Mouse (Mus musculus) lung, postnatal 0 days (tissue): ENCODE measurements around the gene Ranbp17. TPM values are rescaled to one million over a fixed set of nuclear protein-coding genes. Genes with fewer than 3 reads are reported as not detected.

ENCODE experiments used
- ATAC-seq: fragments of 200-750 bp; cut with Nextera tagmentation; 2 replicates; pipeline ENCODE4 v1.8.0; 2017; ENCODE audit warnings: moderate library complexity
- DNase-seq: peaks from one replicate; pipeline ENCODE4 v3.0.0-alpha.2; 2016; ENCODE audit warnings: low spot score
- H3K27ac ChIP-seq: fragments of 300-500 bp; sonication (generic); 2 replicates; pipeline ENCODE4 v1.5.1; 2014; ENCODE audit warnings: antibody characterized with exemption, mild to moderate bottlenecking, low read length, mixed read lengths
- H3K27me3 ChIP-seq: fragments of 300-500 bp; sonication (generic); replicated peaks from 2 replicates; pipeline ENCODE4 v1.6.1; 2014; ENCODE audit warnings: low read length, mixed read lengths; ENCODE audit not compliant: insufficient read depth
- H3K36me3 ChIP-seq: fragments of 300-500 bp; sonication (generic); 2 replicates; pipeline ENCODE4 v1.6.1; 2014; ENCODE audit warnings: low read length, mixed read lengths; ENCODE audit not compliant: insufficient read depth
- H3K4me1 ChIP-seq: fragments of 300-500 bp; sonication (generic); 2 replicates; pipeline ENCODE4 v1.6.1; 2014; ENCODE audit warnings: antibody characterized with exemption, low read depth, low read length, mixed read lengths; ENCODE audit not compliant: insufficient read depth
- H3K4me2 ChIP-seq: fragments of 300-500 bp; sonication (generic); replicated peaks from 2 replicates; pipeline ENCODE4 v1.6.1; 2014; ENCODE audit warnings: low read depth, mild to moderate bottlenecking, low read length, moderate library complexity, mixed read lengths
- H3K4me3 ChIP-seq: fragments of 300-500 bp; sonication (generic); 2 replicates; pipeline ENCODE4 v1.5.1; 2014; ENCODE audit warnings: low read depth, low read length
- H3K9ac ChIP-seq: fragments of 300-500 bp; sonication (generic); replicated peaks from 2 replicates; pipeline ENCODE4 v1.6.1; 2014; ENCODE audit warnings: low read depth, mild to moderate bottlenecking
- H3K9me3 ChIP-seq: fragments of 300-500 bp; sonication (generic); 2 replicates; pipeline ENCODE4 v1.6.1; 2016; ENCODE audit warnings: low read length, mixed read lengths
- CTCF ChIP-seq: IDR thresholded peaks from 2 replicates; pipeline ENCODE4 v1.5.1; 2016; ENCODE audit warnings: antibody characterized with exemption, mild to moderate bottlenecking
- EP300 ChIP-seq: IDR thresholded peaks from 2 replicates; pipeline ENCODE4 v1.6.1; 2016; ENCODE audit warnings: antibody characterized with exemption, mild to moderate bottlenecking, control low read depth
- WGBS: fragments of 180-500 bp; shearing (Covaris S2); extraction: QIAGEN DNeasy Blood & Tissue Kit; methylation state at CpG from one replicate; pipeline ENCODE4 v1.1.7; 2014; 5-methylcytosine and 5-hydroxymethylcytosine counted together
- polyA plus RNA-seq: library from polyadenylated mRNA; unstranded; fragments of >200 nt; fragmentation: Nextera tagmentation; extraction: Ambion mirVana; gene quantifications from 2 replicates; pipeline ENCODE4 v1.2.1, GENCODE M21; 2015

Ranbp17 gene
- polyA plus RNA-seq, 1 experiment from 2014 or later, result 2.5 TPM

GRCm38 (mm10) chr11:33396275-33396674, 117.3 kb downstream of the Ranbp17 start:
- no peak for ATAC-seq
- Histone ChIP-seq H3K27ac (no peak overlapping the region), H3K36me3 (no peaks in the 10 kb centered on the region), H3K9me3 (no peaks in the 10 kb centered on the region), H3K9ac (no peak overlapping the region), H3K4me2 (no peak overlapping the region), H3K4me1 (no peaks in the 10 kb centered on the region), H3K4me3 (no peak overlapping the region), H3K27me3 (no peaks in the 10 kb centered on the region)
- TF ChIP-seq CTCF (no peak), EP300 (no peak)
- WGBS, result 80% methylated on average over 6 of the region's 6 CpGs
- no peak for DNase-seq

- DNase-seq (no peak), ATAC-seq (no peak)
- WGBS, result 56% methylated on average over 3 of the region's 3 CpGs
These were observed 119.5 kb downstream of the Ranbp17 start for GRCm38 (mm10) chr11:33394093-33394492.

GRCm38 (mm10) chr11:33388685-33389084, 124.9 kb downstream of the Ranbp17 start:
- Histone ChIP-seq H3K4me3 (no peak overlapping the region), H3K36me3 (no peaks in the 10 kb centered on the region), H3K4me2 (no peak overlapping the region), H3K9ac (no peak overlapping the region), H3K4me1 (no peaks in the 10 kb centered on the region), H3K9me3 (no peaks in the 10 kb centered on the region), H3K27me3 (no peaks in the 10 kb centered on the region), H3K27ac (no peak overlapping the region)
- no peak for ATAC-seq
- no peak for DNase-seq
- WGBS, result 99% methylated on average over 2 of the region's 2 CpGs
- TF ChIP-seq CTCF, result no peak
- no peak for TF ChIP-seq EP300

More at GRCm38 (mm10) chr11:33394093-33394492, 119.5 kb downstream of the Ranbp17 start:
- no peak overlapping the region for H3K4me2 ChIP-seq
- H3K36me3 ChIP-seq, result no peaks in the 10 kb centered on the region
- no peak overlapping the region for H3K27ac ChIP-seq
- no peak overlapping the region for H3K9ac ChIP-seq
- H3K27me3 ChIP-seq, result no peaks in the 10 kb centered on the region
- no peak for TF ChIP-seq EP300
- TF ChIP-seq CTCF, result no peak
- H3K4me1 ChIP-seq, result no peaks in the 10 kb centered on the region
- H3K9me3 ChIP-seq, result no peaks in the 10 kb centered on the region
- H3K4me3 ChIP-seq, result no peak overlapping the region

- Histone ChIP-seq H3K4me3 (no peak overlapping the region), H3K9ac (no peak overlapping the region), H3K4me1 (no peaks in the 10 kb centered on the region), H3K9me3 (no peaks in the 10 kb centered on the region), H3K4me2 (no peak overlapping the region), H3K27me3 (no peaks in the 10 kb centered on the region), H3K36me3 (no peaks in the 10 kb centered on the region), H3K27ac (no peak overlapping the region)
- DNase-seq (no peak), ATAC-seq (no peak)
- TF ChIP-seq EP300, result no peak
- TF ChIP-seq CTCF, result no peak
- 49% methylated on average over 5 of the region's 5 CpGs for WGBS
These were observed 151.7 kb downstream of the Ranbp17 start for GRCm38 (mm10) chr11:33361867-33362266.

GRCm38 (mm10) chr11:33349269-33349668, 164.3 kb downstream of the Ranbp17 start:
- Histone ChIP-seq H3K4me1 (no peaks in the 10 kb centered on the region), H3K9ac (no peak overlapping the region), H3K9me3 (no peaks in the 10 kb centered on the region), H3K27me3 (no peaks in the 10 kb centered on the region), H3K4me3 (no peak overlapping the region), H3K4me2 (no peak overlapping the region), H3K36me3 (no peaks in the 10 kb centered on the region), H3K27ac (no peak overlapping the region)
- TF ChIP-seq CTCF (no peak), EP300 (no peak)
- no peak for ATAC-seq
- 72% methylated on average over 2 of the region's 2 CpGs for WGBS
- no peak for DNase-seq

- ATAC-seq, result no peak
- WGBS, result 94% methylated on average over 2 of the region's 2 CpGs
These were observed 171.5 kb downstream of the Ranbp17 start for GRCm38 (mm10) chr11:33342061-33342460.

More at GRCm38 (mm10) chr11:33342061-33342460, 171.5 kb downstream of the Ranbp17 start:
- Histone ChIP-seq H3K27ac (no peak overlapping the region), H3K9me3 (no peaks in the 10 kb centered on the region), H3K9ac (no peak overlapping the region), H3K27me3 (no peaks in the 10 kb centered on the region), H3K4me1 (no peaks in the 10 kb centered on the region), H3K36me3 (no peaks in the 10 kb centered on the region), H3K4me2 (no peak overlapping the region), H3K4me3 (no peak overlapping the region)
- TF ChIP-seq EP300, result no peak
- no peak for TF ChIP-seq CTCF
- no peak for DNase-seq
